Mouse (Mus musculus): ENCODE results near the gene Srsf10. TPM values are rescaled to one million over a fixed set of nuclear protein-coding genes. Genes with fewer than 3 reads are reported as not detected.
A peak's percentile ranks its signal among the peaks of the same experiment; 100 is the strongest.

Srsf10 gene
- polyA plus RNA-seq, 1 experiment from 2014 or later = 190 TPM

DNA sequence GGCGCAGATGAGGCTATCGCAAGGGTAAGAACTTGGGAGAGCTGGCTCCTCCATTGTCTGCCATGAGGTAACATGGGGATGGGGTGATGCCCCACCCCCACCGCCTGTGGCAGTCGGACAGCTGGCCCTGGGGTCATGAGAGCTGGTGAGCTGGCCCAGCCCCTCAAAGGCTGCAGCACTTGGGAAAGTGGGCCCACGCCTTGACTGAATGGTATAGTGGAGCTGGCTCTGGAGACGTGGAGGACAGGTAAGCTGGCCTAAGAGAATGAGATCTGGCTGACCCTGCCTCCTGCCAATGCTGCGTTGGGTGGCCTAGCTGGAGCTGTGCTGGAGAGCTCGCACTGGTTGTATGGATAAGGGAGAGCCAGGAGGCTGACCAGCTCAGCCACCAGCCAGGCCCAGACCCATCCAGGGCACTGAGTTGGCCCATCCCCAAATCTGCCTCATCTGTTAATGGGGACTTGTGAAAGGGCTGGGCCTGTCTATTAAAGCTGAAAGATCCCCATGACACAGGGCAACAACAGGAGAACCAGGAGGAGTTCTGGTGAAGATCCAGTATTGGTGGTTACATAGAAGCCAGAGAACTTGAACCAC, 21.3 kb upstream of the Srsf10 start:
- H3K9me3 ChIP-seq = no peaks in the 10 kb centered on the region
- H3K27ac ChIP-seq = peak overlapping the region; percentile 82
- H3K4me3 ChIP-seq = no peak overlapping the region
- H3K4me1 ChIP-seq = peaks cover 16% of the 10 kb centered on the region
- 84% methylated on average over 8 of the region's 8 CpGs for WGBS
- no peak overlapping the region; the same call in 1 of the 2 replicates for H3K4me2 ChIP-seq
- H3K27me3 ChIP-seq (replicated peaks) = no peaks in the 10 kb centered on the region
- no peaks in the 10 kb centered on the region for H3K36me3 ChIP-seq (replicated peaks)
- H3K9ac ChIP-seq = no peak overlapping the region
- peak; percentile 20; the same call in 1 of the 2 replicates for ATAC-seq (replicated peaks)

DNA sequence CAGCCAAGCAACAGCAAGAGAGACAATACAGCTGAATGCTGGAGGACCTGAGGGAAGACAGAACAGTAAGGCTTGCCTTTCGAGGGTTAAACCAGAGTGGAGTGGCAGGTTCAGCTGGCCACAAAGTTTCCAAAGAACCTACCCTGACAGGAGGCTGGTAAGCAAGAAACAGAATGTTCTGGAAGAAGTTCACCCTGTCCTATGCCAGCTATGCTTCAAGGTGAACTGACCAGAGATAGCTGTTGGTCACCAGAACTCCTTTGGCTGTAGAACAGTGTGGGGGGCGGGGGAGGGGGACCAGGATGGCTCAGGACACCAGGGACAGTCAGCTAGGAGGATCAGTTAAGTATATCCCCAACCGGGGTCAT, 16.6 kb upstream of the Srsf10 start:
- Histone ChIP-seq H3K27me3 (replicated peaks) (no peaks in the 10 kb centered on the region), H3K4me2 (no peak overlapping the region), H3K9me3 (no peaks in the 10 kb centered on the region), H3K27ac (no peak overlapping the region), H3K4me3 (no peak overlapping the region), H3K9ac (no peak overlapping the region), H3K36me3 (replicated peaks) (no peaks in the 10 kb centered on the region), H3K4me1 (peaks cover 4% of the 10 kb centered on the region)
- no peak for ATAC-seq (replicated peaks)
- 66% methylated on average over 3 of the region's 3 CpGs for WGBS

DNA sequence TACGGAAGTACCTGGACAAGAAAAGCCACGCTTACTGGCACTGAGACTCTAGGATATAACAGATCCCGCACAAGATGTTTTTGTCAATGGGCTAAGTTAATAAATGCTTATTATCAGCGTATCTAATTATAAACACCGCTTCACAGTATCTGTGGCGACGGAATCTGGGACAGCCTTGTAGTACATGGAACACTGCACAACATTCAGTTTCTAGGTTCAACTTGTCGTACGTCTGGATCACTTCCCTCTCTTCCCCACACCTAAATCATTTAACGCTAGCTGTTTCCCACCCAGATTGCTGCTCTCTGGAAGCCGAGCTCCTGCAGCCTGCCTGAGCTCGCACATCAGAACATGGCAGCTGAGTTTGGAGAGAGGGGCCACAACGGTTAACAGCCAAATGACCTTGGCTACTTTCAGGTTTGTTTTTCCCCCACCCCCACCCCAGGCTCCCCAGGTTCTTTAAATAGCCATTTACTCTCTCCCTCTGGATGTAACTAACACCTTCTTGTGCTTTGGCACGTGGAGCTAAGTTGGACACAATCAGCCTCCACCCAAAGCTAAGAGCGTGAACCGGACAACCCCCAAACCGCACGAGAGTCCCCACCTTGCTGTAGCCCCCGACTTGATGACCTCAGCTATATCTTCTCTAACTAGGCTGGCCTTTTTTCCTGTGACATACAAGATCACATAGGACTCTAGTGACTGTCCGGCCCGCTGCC, 16.1 kb upstream of the Srsf10 start:
- no peak overlapping the region for H3K9ac ChIP-seq
- no peak overlapping the region for H3K4me2 ChIP-seq
- H3K27me3 ChIP-seq (replicated peaks) = no peaks in the 10 kb centered on the region
- H3K4me3 ChIP-seq = no peak overlapping the region
- WGBS = 90% methylated on average over 21 of the region's 21 CpGs
- H3K9me3 ChIP-seq = no peaks in the 10 kb centered on the region
- ATAC-seq (replicated peaks) = no peak
- no peaks in the 10 kb centered on the region for H3K36me3 ChIP-seq (replicated peaks)
- H3K4me1 ChIP-seq = no peaks in the 10 kb centered on the region
- no peak overlapping the region for H3K27ac ChIP-seq

DNA sequence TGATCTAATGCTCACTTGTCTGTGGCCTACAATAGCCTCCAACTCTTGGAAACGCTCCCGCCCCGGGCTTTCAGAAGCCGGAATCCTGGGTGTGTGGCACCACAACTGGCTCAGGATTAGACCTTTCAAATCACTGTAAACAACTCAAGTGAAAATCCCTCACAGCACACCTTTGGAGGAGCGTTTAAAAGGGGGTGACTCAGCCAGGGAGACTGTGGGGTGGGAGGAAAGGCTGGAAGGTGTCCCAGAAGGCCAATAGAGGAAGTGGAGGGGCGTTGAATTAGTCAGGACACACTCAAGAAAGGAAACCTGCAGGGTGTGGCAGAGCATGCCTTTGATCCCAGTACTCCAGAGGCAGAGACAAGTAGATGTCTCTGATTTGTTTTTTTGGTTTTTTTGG, 11.1 kb upstream of the Srsf10 start:
- H3K27me3 ChIP-seq (replicated peaks) = no peaks in the 10 kb centered on the region
- H3K27ac ChIP-seq = no peak overlapping the region
- no peak for ATAC-seq (replicated peaks)
- H3K36me3 ChIP-seq (replicated peaks) = no peaks in the 10 kb centered on the region
- H3K9me3 ChIP-seq = no peaks in the 10 kb centered on the region
- H3K9ac ChIP-seq = no peak overlapping the region
- no peak overlapping the region for H3K4me2 ChIP-seq
- 89% methylated on average over 6 of the region's 6 CpGs for WGBS
- no peaks in the 10 kb centered on the region for H3K4me1 ChIP-seq
- no peak overlapping the region for H3K4me3 ChIP-seq

DNA sequence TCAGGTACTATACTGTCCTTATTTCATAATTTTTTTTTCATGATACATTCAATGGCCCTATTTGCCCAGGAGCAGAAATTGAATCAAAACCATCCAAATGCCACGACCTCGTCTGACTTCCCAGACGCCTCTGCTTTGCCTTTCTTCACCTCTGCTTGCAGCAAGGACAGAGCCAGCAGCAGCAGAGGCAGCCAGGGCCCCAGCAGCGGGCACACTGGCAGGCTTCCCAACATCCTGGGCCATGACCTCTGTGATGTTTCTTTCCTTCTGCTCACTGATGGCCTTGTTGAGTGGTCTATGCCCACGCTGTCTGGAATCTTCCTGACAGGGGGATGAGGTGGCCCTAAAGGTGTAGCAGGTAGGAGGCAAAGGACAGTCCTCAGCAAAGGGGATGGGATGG, 8.0 kb upstream of the Srsf10 start:
- WGBS = 74% methylated on average over 5 of the region's 5 CpGs
- H3K27ac ChIP-seq = no peak overlapping the region
- H3K36me3 ChIP-seq (replicated peaks) = no peaks in the 10 kb centered on the region
- no peak for ATAC-seq (replicated peaks)
- no peak overlapping the region for H3K9ac ChIP-seq
- no peak overlapping the region for H3K4me2 ChIP-seq
- H3K9me3 ChIP-seq = no peaks in the 10 kb centered on the region
- no peak overlapping the region for H3K4me3 ChIP-seq
- peaks cover 12% of the 10 kb centered on the region for H3K4me1 ChIP-seq
- no peaks in the 10 kb centered on the region for H3K27me3 ChIP-seq (replicated peaks)

DNA sequence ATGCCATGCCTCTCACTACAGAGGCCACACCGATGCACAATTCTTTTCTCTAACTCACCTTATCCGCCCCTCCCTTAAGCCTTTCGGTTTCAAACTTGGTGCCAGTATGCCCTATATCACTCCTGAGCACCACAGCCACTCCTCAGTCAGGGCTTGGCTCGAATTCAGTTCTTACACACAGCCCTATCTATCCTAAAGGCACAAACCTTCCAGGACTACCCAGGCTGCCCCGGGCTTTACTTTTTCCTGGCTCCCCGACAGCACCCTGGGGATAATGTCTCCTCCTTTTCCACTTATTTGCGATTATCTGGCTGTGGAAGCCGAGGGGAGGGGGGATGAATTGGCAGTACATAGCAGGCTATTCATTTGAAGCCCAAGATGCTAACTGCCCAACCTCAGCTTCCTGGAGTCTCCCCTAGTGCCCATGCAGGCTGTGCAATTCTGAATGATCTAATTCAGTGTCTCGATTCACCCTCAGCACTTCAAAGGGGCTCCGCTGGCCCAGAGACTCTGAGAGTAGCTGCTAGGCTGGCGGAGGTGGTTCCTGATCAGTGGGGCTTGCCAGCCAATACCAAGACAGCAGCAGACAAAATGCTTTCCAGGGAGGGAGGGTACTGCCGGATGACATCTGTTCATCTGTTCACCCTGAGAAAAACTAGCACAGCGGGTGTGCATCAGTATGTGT, 5.0 kb upstream of the Srsf10 start:
- H3K4me3 ChIP-seq = no peak overlapping the region

DNA sequence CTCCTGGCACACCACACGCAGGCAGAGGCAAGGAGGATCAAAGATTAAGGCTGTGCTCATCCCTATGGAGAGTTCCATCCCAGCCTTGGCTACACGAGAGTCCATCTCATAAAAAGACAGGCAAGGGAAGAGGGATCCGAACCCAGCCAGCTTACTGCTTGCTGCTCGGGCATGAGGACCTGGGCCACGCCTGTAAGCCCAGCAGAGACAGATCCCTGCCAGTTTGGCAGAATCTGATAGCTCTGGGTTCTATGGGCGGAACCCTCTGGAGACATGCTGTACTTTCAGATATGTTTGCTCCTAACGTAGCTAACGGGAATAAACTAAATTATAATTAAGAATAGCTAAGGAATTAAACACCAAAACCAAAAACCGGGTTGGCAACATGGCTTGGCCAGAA, 3.6 kb upstream of the Srsf10 start:
- H3K27me3 ChIP-seq (replicated peaks) = no peaks in the 10 kb centered on the region
- no peaks in the 10 kb centered on the region for H3K9me3 ChIP-seq
- peaks cover 27% of the 10 kb centered on the region for H3K4me1 ChIP-seq
- 89% methylated on average over 9 of the region's 9 CpGs for WGBS
- H3K36me3 ChIP-seq (replicated peaks) = no peaks in the 10 kb centered on the region
- H3K27ac ChIP-seq = no peak overlapping the region
- H3K9ac ChIP-seq = no peak overlapping the region
- H3K4me2 ChIP-seq = no peak overlapping the region
- ATAC-seq (replicated peaks) = no peak
- H3K4me3 ChIP-seq = no peak overlapping the region

More for the DNA sequence above, 5.0 kb upstream of the Srsf10 start:
- 24% methylated on average over 13 of the region's 13 CpGs for WGBS
- Histone ChIP-seq H3K27ac (peak overlapping the region; percentile 60), H3K27me3 (replicated peaks) (no peaks in the 10 kb centered on the region), H3K36me3 (replicated peaks) (no peaks in the 10 kb centered on the region), H3K4me1 (peaks cover 27% of the 10 kb centered on the region), H3K4me2 (peak overlapping the region; percentile 35), H3K9me3 (no peaks in the 10 kb centered on the region), H3K9ac (no peak overlapping the region; the same call in 1 of the 2 replicates)
- ATAC-seq (replicated peaks) = peak; percentile 40; the same call in 1 of the 2 replicates

DNA sequence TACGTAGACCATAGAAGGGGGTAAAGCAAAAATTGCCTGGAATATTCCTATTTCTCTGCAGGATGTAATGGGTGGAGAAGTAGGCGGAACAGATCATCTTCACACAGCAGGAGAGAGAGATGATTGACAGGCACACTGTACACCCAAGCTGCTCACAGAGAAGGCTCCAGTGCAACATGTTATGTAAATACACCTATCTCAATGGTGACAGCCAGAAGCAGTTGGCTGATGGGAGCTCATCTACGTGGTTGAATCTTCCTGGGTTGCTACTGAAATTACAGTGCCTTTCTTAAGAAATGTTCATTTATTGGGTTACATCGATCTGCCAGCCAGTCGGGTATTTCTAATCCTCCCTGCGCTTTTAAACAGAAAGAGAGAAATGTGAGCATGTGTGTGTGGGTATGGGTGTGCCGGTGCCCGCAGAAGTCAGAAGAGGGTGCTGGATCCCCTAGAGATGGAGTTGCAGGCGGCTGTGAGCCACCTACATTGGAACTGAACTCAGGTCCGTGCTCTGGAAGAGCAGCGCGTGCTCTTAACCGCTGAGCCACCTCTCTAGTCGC, 1.5 kb upstream of the Srsf10 start:
- H3K27me3 ChIP-seq (replicated peaks) = no peaks in the 10 kb centered on the region
- H3K9me3 ChIP-seq = no peaks in the 10 kb centered on the region
- no peaks in the 10 kb centered on the region for H3K36me3 ChIP-seq (replicated peaks)
- 90% methylated on average over 14 of the region's 14 CpGs for WGBS
- no peak overlapping the region for H3K4me3 ChIP-seq
- no peak overlapping the region for H3K9ac ChIP-seq
- peaks cover 43% of the 10 kb centered on the region for H3K4me1 ChIP-seq
- H3K4me2 ChIP-seq = no peak overlapping the region
- peak overlapping the region; percentile 95; the same call in 1 of the 2 replicates for H3K27ac ChIP-seq
- ATAC-seq (replicated peaks) = no peak

DNA sequence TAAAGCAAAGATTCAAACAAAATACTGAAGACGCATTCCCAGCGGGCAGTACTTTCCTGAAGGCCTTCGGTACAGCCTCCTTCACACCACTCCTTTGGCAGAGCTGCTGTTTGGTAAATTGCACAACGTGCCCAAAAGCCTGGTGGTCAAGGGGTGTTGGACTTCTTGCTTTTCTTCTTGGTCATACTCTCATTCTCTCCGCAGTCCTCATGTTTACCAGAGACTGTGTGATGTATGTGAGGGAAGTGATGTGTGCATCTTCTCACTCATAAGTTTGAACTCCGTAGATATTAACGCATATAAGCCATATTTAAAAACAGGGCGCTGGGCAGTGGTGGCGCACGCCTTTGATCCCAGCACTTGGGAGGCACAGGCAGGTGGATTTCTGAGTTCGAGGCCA, 917 bp upstream of the Srsf10 start:
- H3K4me2 ChIP-seq = peak overlapping the region; percentile 84
- H3K4me3 ChIP-seq = no peak overlapping the region
- WGBS = 67% methylated on average over 11 of the region's 11 CpGs
- no peaks in the 10 kb centered on the region for H3K36me3 ChIP-seq (replicated peaks)
- H3K4me1 ChIP-seq = peaks cover 49% of the 10 kb centered on the region
- no peaks in the 10 kb centered on the region for H3K27me3 ChIP-seq (replicated peaks)
- H3K9me3 ChIP-seq = no peaks in the 10 kb centered on the region
- peak overlapping the region; percentile 95 for H3K27ac ChIP-seq
- no peak for ATAC-seq (replicated peaks)
- H3K9ac ChIP-seq = no peak overlapping the region

DNA sequence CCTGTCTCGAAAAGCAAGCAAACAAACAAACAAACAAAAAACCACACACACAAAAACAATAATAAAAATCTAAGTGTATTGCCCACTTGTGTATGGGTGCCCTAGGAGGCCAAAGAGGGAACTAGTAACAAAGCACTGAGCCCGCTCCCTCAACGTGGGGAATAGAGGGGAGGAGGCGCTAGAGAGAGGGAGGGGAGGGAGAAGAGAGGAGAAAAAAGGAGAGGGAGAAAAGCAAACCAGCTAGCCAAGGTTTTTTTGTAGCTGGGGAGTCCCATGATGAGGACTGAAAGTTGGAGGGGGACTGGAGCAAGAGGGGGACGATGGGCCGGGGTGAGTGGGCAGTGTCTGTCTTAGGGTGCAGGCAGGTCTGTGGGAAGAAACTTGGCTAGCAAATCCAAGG, 467 bp upstream of the Srsf10 start:
- no peaks in the 10 kb centered on the region for H3K27me3 ChIP-seq (replicated peaks)
- peaks cover 51% of the 10 kb centered on the region for H3K4me1 ChIP-seq
- WGBS = 8% methylated on average over 6 of the region's 6 CpGs
- H3K9ac ChIP-seq = peak overlapping the region; percentile 83
- peak overlapping the region; percentile 83 for H3K4me3 ChIP-seq
- peak overlapping the region; percentile 84 for H3K4me2 ChIP-seq
- H3K36me3 ChIP-seq (replicated peaks) = no peaks in the 10 kb centered on the region
- H3K27ac ChIP-seq = peak overlapping the region; percentile 95
- peak; percentile 20; the same call in 1 of the 2 replicates for ATAC-seq (replicated peaks)
- no peaks in the 10 kb centered on the region for H3K9me3 ChIP-seq

DNA sequence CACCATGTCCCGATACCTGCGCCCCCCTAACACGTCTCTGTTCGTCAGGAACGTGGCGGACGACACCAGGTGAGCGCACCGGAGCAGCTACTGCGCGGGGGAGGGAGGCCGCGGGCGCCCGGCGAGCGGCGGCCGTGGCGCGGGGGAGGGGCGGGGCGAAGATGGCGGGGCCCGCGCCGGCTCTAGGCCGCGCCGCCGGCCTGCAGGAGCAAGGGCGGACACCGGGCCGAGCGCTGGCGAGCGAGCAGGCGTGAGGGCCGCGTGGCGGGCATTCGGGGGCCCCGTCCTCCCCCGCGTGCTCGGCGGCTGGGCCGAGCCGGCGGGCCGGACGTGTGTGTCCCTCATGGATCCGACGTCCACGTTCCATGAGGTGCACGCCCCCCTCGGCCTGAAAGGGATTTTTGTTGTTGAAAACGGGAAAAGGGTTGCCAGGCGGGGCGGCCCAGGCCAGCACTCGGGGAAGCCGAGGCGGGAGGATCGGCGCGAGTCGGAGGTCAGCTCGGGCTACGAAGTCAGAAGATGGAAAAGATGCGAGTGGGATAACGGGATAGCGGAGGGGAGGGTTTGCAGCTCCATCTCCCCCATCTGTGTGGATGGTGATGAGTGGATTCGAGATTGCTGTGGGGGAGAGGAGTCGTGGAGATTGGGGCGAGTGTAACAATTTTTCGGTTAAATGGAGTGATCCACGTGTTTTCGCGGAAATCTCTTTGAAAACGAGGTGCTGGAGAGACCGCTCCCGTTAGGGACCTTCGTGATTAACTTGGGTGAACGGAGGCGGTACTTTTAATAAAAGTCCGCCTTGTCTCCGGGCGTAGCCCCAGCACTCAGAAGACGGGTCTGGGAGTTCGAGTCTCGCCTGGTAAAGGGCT, 910 bp downstream of the Srsf10 start:
- Histone ChIP-seq H3K27me3 (replicated peaks) (no peaks in the 10 kb centered on the region), H3K9ac (peak overlapping the region; percentile 97), H3K9me3 (no peaks in the 10 kb centered on the region), H3K36me3 (replicated peaks) (no peaks in the 10 kb centered on the region), H3K4me1 (peaks cover 52% of the 10 kb centered on the region), H3K4me2 (peak overlapping the region; percentile 57), H3K27ac (peak overlapping the region; percentile 95), H3K4me3 (peak overlapping the region; percentile 83)
- under 1% methylated on average over 55 of the region's 91 CpGs for WGBS
- peak; percentile 83 for ATAC-seq (replicated peaks)
